Mouse (Mus musculus) monocyte, adult 5-6 weeks (primary cell): Measurements from ENCODE around the gene Sgk2. TPM values are rescaled to one million over a fixed set of nuclear protein-coding genes. Genes with fewer than 3 reads are reported as not detected.
A peak's percentile ranks its signal among the peaks of the same experiment; 100 is the strongest.
"Not testable (repeated sequence)": the region's sequence is repeated elsewhere in the genome, so short reads cannot be mapped to it uniquely, and the experiment has no call there.

ENCODE experiments used
- ATAC-seq: fragments of 153-309, 156-312 bp; replicated peaks from 2 replicates; pipeline ENCODE4 v1.8.0; 2017; ENCODE audit warnings: mild to moderate bottlenecking; ENCODE audit not compliant: low TSS enrichment, insufficient number of reproducible peaks, severe bottlenecking, poor library complexity, low FRiP score
- total RNA-seq: library from RNA; stranded (forward); fragments of 200-1000, 200-491, 200-594 nt; gene quantifications from 3 replicates; pipeline ENCODE4 v1.2.3, GENCODE M21; 2017

Sgk2 gene
- total RNA-seq, 1 experiment from 2014 or later = not detected

GRCm38 (mm10) chr2:163054335-163054840 lies 67.3 kb downstream of the Sgk2 start, which contains the start of gene Mybl2:
Gene Mybl2, plus strand, starts transcription at chr2:163054687.
- ATAC-seq = peak; percentile 99

GRCm38 (mm10) chr2:163054891-163055494 lies 67.9 kb downstream of the Sgk2 start:
- ATAC-seq = no peak

- no peak for ATAC-seq
Measured at GRCm38 (mm10) chr2:163055715-163056114, 68.6 kb downstream of the Sgk2 start.

- no peak for ATAC-seq
Measured at GRCm38 (mm10) chr2:163056584-163056983, 69.5 kb downstream of the Sgk2 start.

DNA sequence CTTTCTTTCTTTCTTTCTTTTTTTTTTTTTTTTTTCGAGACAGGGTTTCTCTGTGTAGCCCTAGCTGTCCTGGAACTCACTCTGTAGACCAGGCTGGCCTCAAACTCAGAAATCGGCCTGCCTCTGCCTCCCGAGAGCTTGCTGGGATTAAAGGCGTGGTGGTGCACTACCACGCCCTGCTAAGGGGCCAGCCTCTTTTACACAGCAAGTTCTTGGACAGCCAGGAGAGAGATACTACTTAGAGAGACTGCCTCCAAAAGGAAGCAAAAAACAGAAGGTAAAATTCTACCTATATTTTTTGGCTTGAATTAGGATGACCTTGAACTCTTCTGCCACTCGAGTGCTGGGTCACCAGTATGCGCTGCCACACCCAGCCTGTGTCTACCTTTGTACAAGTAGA lies 71.9 kb downstream of the Sgk2 start:
- ATAC-seq = not testable (repeated sequence)

DNA sequence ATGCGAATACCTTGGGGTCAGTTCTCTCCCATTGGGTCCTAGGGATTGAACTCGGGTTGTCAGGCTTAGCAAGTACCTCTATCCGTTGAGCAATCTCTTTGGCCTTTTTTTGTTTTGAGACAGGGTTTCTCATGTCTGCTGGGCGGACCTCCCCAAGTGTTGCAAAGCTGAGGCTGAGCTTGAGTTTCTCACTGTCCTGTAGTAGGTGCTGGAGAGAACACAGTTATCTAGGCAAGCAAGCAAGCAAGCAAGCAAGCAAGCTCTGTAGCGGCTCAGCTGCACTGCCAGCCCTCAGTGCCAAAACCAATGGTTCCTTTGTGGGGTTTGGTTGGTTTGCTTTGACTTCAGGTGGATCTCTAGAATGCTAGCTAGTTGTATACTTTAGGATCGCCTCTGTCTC lies 73.5 kb downstream of the Sgk2 start:
- ATAC-seq = no peak

GRCm38 (mm10) chr2:163061203-163062118 lies 74.3 kb downstream of the Sgk2 start:
- no peak for ATAC-seq

GRCm38 (mm10) chr2:163062119-163062508 lies 75.0 kb downstream of the Sgk2 start:
- ATAC-seq = no peak

Other genes with a start within 250 kb of the Sgk2 start
- gene Srsf6, start 55.8 kb upstream of the Sgk2 start, total RNA-seq = 153 to 219 TPM (median 160 TPM) in 3 replicates
- gene L3mbtl1, start 43.9 kb upstream of the Sgk2 start, total RNA-seq = 0.32 TPM in 1 of 3 replicates, not detected in the others
- gene Ift52, start 30.0 kb downstream of the Sgk2 start, total RNA-seq = 22.0 to 34.8 TPM (median 29.3 TPM) in 3 replicates
- 0.32 to 1.5 TPM in 2 of 3 replicates, not detected in the other for gene Mybl2, start 67.4 kb downstream of the Sgk2 start, total RNA-seq
- gene Gtsf1l, start 100.5 kb downstream of the Sgk2 start, total RNA-seq = not detected in 3 replicates
- not detected in 3 replicates for gene Tox2, start 215.8 kb downstream of the Sgk2 start, total RNA-seq